Mouse (Mus musculus) CD4-positive, CD25-positive, alpha-beta regulatory T cell, adult 4 months (primary cell): Measurements from ENCODE around the gene Lhb. TPM values are rescaled to one million over a fixed set of nuclear protein-coding genes. Genes with fewer than 3 reads are reported as not detected.
"Not testable (repeated sequence)": the region's sequence is repeated elsewhere in the genome, so short reads cannot be mapped to it uniquely, and the experiment has no call there.

Experiments
- ATAC-seq: one replicate; pipeline ENCODE4 v1.8.0; 2017
- polyA plus RNA-seq, 2 experiments: library from polyadenylated mRNA; unstranded; fragments of 100-300 nt; shearing (Covaris generic); gene quantifications; one replicate each; pipeline ENCODE4 v1.2.1; 2017

The Lhb gene
- polyA plus RNA-seq, 2 experiments from 2014 or later, result not detected

GRCm38 (mm10) chr7:45455932-45456696 lies 35.5 kb downstream of the Lhb start:
- ATAC-seq, result no peak

- no peak for ATAC-seq
These were observed 36.1 kb downstream of the Lhb start for GRCm38 (mm10) chr7:45456721-45457203.

- no peak for ATAC-seq
These were observed 36.8 kb downstream of the Lhb start for GRCm38 (mm10) chr7:45457204-45458060.

GRCm38 (mm10) chr7:45458748-45459563 lies 38.3 kb downstream of the Lhb start:
- ATAC-seq, result peak; percentile 37

- ATAC-seq, result peak; percentile 90
These were observed 39.0 kb downstream of the Lhb start, which contains the start of gene Ftl1 for GRCm38 (mm10) chr7:45459564-45460140. Gene Ftl1 (minus strand): TSS chr7:45459884.

GRCm38 (mm10) chr7:45460377-45460776 lies 39.8 kb downstream of the Lhb start:
- no peak for ATAC-seq

GRCm38 (mm10) chr7:45460860-45461314 lies 40.3 kb downstream of the Lhb start:
- ATAC-seq, result no peak

- ATAC-seq, result no peak
These were observed 40.7 kb downstream of the Lhb start for GRCm38 (mm10) chr7:45461326-45461725.

- ATAC-seq, result no peak
These were observed 41.2 kb downstream of the Lhb start for GRCm38 (mm10) chr7:45461781-45462180.

- ATAC-seq, result no peak
These were observed 41.7 kb downstream of the Lhb start for GRCm38 (mm10) chr7:45462325-45462724.

- ATAC-seq, result not testable (repeated sequence)
These were observed 42.2 kb downstream of the Lhb start for GRCm38 (mm10) chr7:45462868-45463267.

- ATAC-seq, result no peak
These were observed 43.6 kb downstream of the Lhb start for GRCm38 (mm10) chr7:45463987-45464778.

- ATAC-seq, result no peak
These were observed 44.5 kb downstream of the Lhb start for GRCm38 (mm10) chr7:45465112-45465511.

- ATAC-seq, result no peak
These were observed 44.9 kb downstream of the Lhb start for GRCm38 (mm10) chr7:45465549-45465948.

GRCm38 (mm10) chr7:45466283-45467089 lies 45.9 kb downstream of the Lhb start, which contains the start of gene Bax:
Gene Bax (minus strand): TSS chr7:45466898.
- ATAC-seq, result peak; percentile 85

GRCm38 (mm10) chr7:45467090-45467670 lies 46.6 kb downstream of the Lhb start:
- no peak for ATAC-seq

GRCm38 (mm10) chr7:45470869-45471268 lies 50.2 kb downstream of the Lhb start:
- peak; percentile 59 for ATAC-seq
